Mouse (Mus musculus): Measurements from ENCODE around the gene Olfr215. TPM values are rescaled to one million over a fixed set of nuclear protein-coding genes. Genes with fewer than 3 reads are reported as not detected.
"Not testable (repeated sequence)": the region's sequence is repeated elsewhere in the genome, so short reads cannot be mapped to it uniquely, and the experiment has no call there.

The Olfr215 gene
- polyA plus RNA-seq, 1 experiment from 2014 or later = not detected

- H3K9ac ChIP-seq (ENCODE audit: low read length) = no peak overlapping the region
- H3K27ac ChIP-seq (replicated peaks in 1 of 2; ENCODE audit: control insufficient read depth in 1 of 2, insufficient read depth in 1 of 2, low read depth in 2 of 2, low read length in 2 of 2) = no peak overlapping the region
- ATAC-seq (ENCODE audit: insufficient number of reproducible peaks, insufficient read depth, low FRiP score, low read depth) = no peak
- no peaks in the 10 kb centered on the region for H3K36me3 ChIP-seq (ENCODE audit: control insufficient read depth, insufficient read depth, low read length)
- no peaks in the 10 kb centered on the region for H3K27me3 ChIP-seq (ENCODE audit: control insufficient read depth, insufficient read depth, low read length)
- H3K4me1 ChIP-seq (ENCODE audit: control insufficient read depth in 2 of 2, insufficient read depth in 2 of 2, low read length in 2 of 2) = no peaks in the 10 kb centered on the region
- no peaks in the 10 kb centered on the region for H3K9me3 ChIP-seq (ENCODE audit: control insufficient read depth, low read length)
- no peak overlapping the region for H3K4me3 ChIP-seq (ENCODE audit: control insufficient read depth in 1 of 2, insufficient read depth in 1 of 2, low read depth in 1 of 2, low read length in 2 of 2)
- H3K4me2 ChIP-seq (ENCODE audit: low read length) = no peak overlapping the region
Measured at GRCm38 (mm10) chr6:116618073-116618472, 34.1 kb upstream of the Olfr215 start.

DNA sequence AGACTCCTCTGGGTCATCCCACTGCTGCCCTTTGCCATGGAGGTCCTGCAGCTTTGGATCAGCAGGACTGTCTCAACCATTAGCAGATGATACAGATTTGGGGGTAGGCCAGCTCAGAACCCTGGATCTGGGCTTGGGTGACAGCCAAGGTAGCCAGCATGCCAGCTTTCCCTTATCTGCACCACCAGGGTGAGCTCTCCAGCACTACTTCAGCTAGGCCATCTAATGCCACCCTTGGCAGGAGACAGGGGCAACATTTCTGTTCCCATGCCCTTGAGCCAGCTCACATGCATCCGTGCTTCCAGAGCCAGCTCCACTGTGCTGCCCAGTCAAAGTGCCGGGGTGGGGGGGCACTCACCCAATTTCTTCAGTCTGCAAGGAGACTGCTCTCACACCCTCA lies 31.7 kb upstream of the Olfr215 start:
- Histone ChIP-seq H3K4me1 (ENCODE audit: control insufficient read depth in 2 of 2, insufficient read depth in 2 of 2, low read length in 2 of 2) (no peaks in the 10 kb centered on the region), H3K4me3 (ENCODE audit: control insufficient read depth in 1 of 2, insufficient read depth in 1 of 2, low read depth in 1 of 2, low read length in 2 of 2) (no peak overlapping the region), H3K9me3 (ENCODE audit: control insufficient read depth, low read length) (no peaks in the 10 kb centered on the region), H3K27me3 (ENCODE audit: control insufficient read depth, insufficient read depth, low read length) (no peaks in the 10 kb centered on the region), H3K36me3 (ENCODE audit: control insufficient read depth, insufficient read depth, low read length) (no peaks in the 10 kb centered on the region), H3K9ac (ENCODE audit: low read length) (no peak overlapping the region), H3K4me2 (ENCODE audit: low read length) (no peak overlapping the region), H3K27ac (replicated peaks in 1 of 2; ENCODE audit: control insufficient read depth in 1 of 2, insufficient read depth in 1 of 2, low read depth in 2 of 2, low read length in 2 of 2) (no peak overlapping the region)
- no peak for ATAC-seq (ENCODE audit: insufficient number of reproducible peaks, insufficient read depth, low FRiP score, low read depth)
- WGBS = 61% methylated on average over 2 of the region's 2 CpGs

DNA sequence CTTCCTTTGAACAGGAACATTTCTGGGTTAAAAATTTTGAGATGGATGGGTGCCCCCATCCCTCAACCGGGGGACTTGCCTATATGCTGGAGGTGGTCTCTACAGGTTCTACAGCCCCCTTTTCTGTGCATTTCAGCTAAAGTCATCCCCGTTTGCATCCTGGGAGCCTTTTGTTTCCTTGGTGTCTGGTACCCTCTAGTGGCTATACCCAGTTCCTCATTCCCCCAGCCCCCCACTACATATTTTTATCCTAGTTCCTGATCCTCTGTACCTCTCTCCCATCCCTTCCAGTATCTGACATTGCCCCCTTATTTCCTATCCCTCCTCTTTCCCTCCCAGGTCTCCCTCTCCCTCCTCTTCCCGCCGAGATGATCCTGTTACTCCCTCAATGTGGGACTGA lies 23.2 kb upstream of the Olfr215 start:
- 31% methylated on average over 4 of the region's 4 CpGs for WGBS

DNA sequence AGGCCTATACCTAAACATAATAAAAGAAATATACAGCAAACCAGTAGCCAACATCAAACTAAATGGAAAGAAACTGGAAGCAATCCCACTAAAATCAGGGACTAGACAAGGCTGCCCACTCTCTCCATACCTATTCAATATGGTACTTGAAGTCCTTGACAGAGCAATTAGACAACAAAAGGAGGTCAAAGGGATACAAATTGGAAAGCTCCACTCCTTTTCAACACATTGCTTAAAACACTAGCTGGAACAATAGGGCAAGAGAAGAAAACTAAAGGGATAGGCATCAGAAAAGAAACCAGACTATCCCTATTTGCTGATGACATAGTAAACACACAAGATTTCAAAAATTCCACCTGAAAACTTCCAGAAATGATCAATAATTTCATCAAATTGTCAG lies 17.0 kb upstream of the Olfr215 start:
- not testable (repeated sequence) for H3K36me3 ChIP-seq (ENCODE audit: control insufficient read depth, insufficient read depth, low read length); H3K4me2 ChIP-seq (ENCODE audit: low read length); H3K9me3 ChIP-seq (ENCODE audit: control insufficient read depth, low read length); H3K4me3 ChIP-seq (ENCODE audit: control insufficient read depth in 1 of 2, insufficient read depth in 1 of 2, low read depth in 1 of 2, low read length in 2 of 2); ATAC-seq (ENCODE audit: insufficient number of reproducible peaks, insufficient read depth, low FRiP score, low read depth); H3K27me3 ChIP-seq (ENCODE audit: control insufficient read depth, insufficient read depth, low read length); H3K27ac ChIP-seq (replicated peaks in 1 of 2; ENCODE audit: control insufficient read depth in 1 of 2, insufficient read depth in 1 of 2, low read depth in 2 of 2, low read length in 2 of 2); H3K4me1 ChIP-seq (ENCODE audit: control insufficient read depth in 2 of 2, insufficient read depth in 2 of 2, low read length in 2 of 2); H3K9ac ChIP-seq (ENCODE audit: low read length)

More for the DNA sequence above, 23.2 kb upstream of the Olfr215 start:
- Histone ChIP-seq H3K9me3 (ENCODE audit: control insufficient read depth, low read length) (no peaks in the 10 kb centered on the region), H3K4me1 (ENCODE audit: control insufficient read depth in 2 of 2, insufficient read depth in 2 of 2, low read length in 2 of 2) (no peaks in the 10 kb centered on the region), H3K9ac (ENCODE audit: low read length) (no peak overlapping the region), H3K4me3 (ENCODE audit: control insufficient read depth in 1 of 2, insufficient read depth in 1 of 2, low read depth in 1 of 2, low read length in 2 of 2) (no peak overlapping the region), H3K27ac (replicated peaks in 1 of 2; ENCODE audit: control insufficient read depth in 1 of 2, insufficient read depth in 1 of 2, low read depth in 2 of 2, low read length in 2 of 2) (no peak overlapping the region), H3K36me3 (ENCODE audit: control insufficient read depth, insufficient read depth, low read length) (no peaks in the 10 kb centered on the region), H3K4me2 (ENCODE audit: low read length) (no peak overlapping the region), H3K27me3 (ENCODE audit: control insufficient read depth, insufficient read depth, low read length) (no peaks in the 10 kb centered on the region)
- ATAC-seq (ENCODE audit: insufficient number of reproducible peaks, insufficient read depth, low FRiP score, low read depth) = no peak

DNA sequence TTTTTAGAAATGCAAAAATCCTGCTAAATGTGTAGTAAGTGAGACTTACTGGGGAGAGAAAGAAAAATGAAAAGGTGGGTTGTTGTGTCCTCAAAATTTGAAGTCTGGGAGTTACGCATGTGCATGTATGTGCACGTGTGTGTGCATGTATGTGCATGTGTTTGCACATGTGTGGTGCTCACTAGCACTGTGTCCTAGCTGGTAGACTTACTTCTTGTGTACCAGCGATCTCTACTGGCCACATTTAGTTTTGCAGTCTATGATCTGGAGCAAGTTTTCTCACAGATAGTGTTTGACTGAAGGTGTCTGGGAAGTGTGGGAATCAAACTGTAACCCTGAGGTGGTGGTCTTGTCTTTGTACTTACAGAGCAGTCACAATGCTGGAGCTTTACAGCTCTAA lies 14.2 kb downstream of the Olfr215 start:
- Histone ChIP-seq H3K9ac (ENCODE audit: low read length) (no peak overlapping the region), H3K36me3 (ENCODE audit: control insufficient read depth, insufficient read depth, low read length) (no peaks in the 10 kb centered on the region), H3K27me3 (ENCODE audit: control insufficient read depth, insufficient read depth, low read length) (no peaks in the 10 kb centered on the region), H3K4me1 (ENCODE audit: control insufficient read depth in 2 of 2, insufficient read depth in 2 of 2, low read length in 2 of 2) (no peaks in the 10 kb centered on the region), H3K9me3 (ENCODE audit: control insufficient read depth, low read length) (no peaks in the 10 kb centered on the region), H3K4me3 (ENCODE audit: control insufficient read depth in 1 of 2, insufficient read depth in 1 of 2, low read depth in 1 of 2, low read length in 2 of 2) (no peak overlapping the region), H3K4me2 (ENCODE audit: low read length) (no peak overlapping the region), H3K27ac (replicated peaks in 1 of 2; ENCODE audit: control insufficient read depth in 1 of 2, insufficient read depth in 1 of 2, low read depth in 2 of 2, low read length in 2 of 2) (no peak overlapping the region)
- 27% methylated on average over 3 of the region's 3 CpGs for WGBS
- ATAC-seq (ENCODE audit: insufficient number of reproducible peaks, insufficient read depth, low FRiP score, low read depth) = no peak

- no peaks in the 10 kb centered on the region for H3K36me3 ChIP-seq (ENCODE audit: control insufficient read depth, insufficient read depth, low read length)
- no peak overlapping the region for H3K4me2 ChIP-seq (ENCODE audit: low read length)
- no peak overlapping the region for H3K27ac ChIP-seq (replicated peaks in 1 of 2; ENCODE audit: control insufficient read depth in 1 of 2, insufficient read depth in 1 of 2, low read depth in 2 of 2, low read length in 2 of 2)
- no peak for ATAC-seq (ENCODE audit: insufficient number of reproducible peaks, insufficient read depth, low FRiP score, low read depth)
- no peak overlapping the region for H3K9ac ChIP-seq (ENCODE audit: low read length)
- H3K9me3 ChIP-seq (ENCODE audit: control insufficient read depth, low read length) = no peaks in the 10 kb centered on the region
- WGBS = 61% methylated on average over 3 of the region's 3 CpGs
- H3K4me1 ChIP-seq (ENCODE audit: control insufficient read depth in 2 of 2, insufficient read depth in 2 of 2, low read length in 2 of 2) = no peaks in the 10 kb centered on the region
- H3K4me3 ChIP-seq (ENCODE audit: control insufficient read depth in 1 of 2, insufficient read depth in 1 of 2, low read depth in 1 of 2, low read length in 2 of 2) = no peak overlapping the region
- no peaks in the 10 kb centered on the region for H3K27me3 ChIP-seq (ENCODE audit: control insufficient read depth, insufficient read depth, low read length)
Measured at GRCm38 (mm10) chr6:116554952-116555351, 29.0 kb downstream of the Olfr215 start.

GRCm38 (mm10) chr6:116553935-116554334 lies 30.1 kb downstream of the Olfr215 start, which contains the start of gene Olfr214:
Olfr214 (plus strand) TSS chr6:116554235.
- 72% methylated on average over 1 of the region's 1 CpGs for WGBS
- H3K4me2 ChIP-seq (ENCODE audit: low read length) = no peak within 1 kb of the TSS
- no peak within 1 kb of the TSS for H3K9ac ChIP-seq (ENCODE audit: low read length)
- no peak within 1 kb of the TSS for H3K27ac ChIP-seq (replicated peaks in 1 of 2; ENCODE audit: control insufficient read depth in 1 of 2, insufficient read depth in 1 of 2, low read depth in 2 of 2, low read length in 2 of 2)
- H3K4me1 ChIP-seq (ENCODE audit: control insufficient read depth in 2 of 2, insufficient read depth in 2 of 2, low read length in 2 of 2) = no peaks in the 10 kb centered on the region
- ATAC-seq (ENCODE audit: insufficient number of reproducible peaks, insufficient read depth, low FRiP score, low read depth) = no peak
- H3K4me3 ChIP-seq (ENCODE audit: control insufficient read depth in 1 of 2, insufficient read depth in 1 of 2, low read depth in 1 of 2, low read length in 2 of 2) = no peak within 1 kb of the TSS
- H3K9me3 ChIP-seq (ENCODE audit: control insufficient read depth, low read length) = no peaks in the 10 kb centered on the region
- H3K27me3 ChIP-seq (ENCODE audit: control insufficient read depth, insufficient read depth, low read length) = no peaks in the 10 kb centered on the region
- H3K36me3 ChIP-seq (ENCODE audit: control insufficient read depth, insufficient read depth, low read length) = no peaks in the 10 kb centered on the region

GRCm38 (mm10) chr6:116550841-116551240 lies 33.2 kb downstream of the Olfr215 start, which contains the start of gene Gm5580:
Gm5580 (plus strand) TSS chr6:116551141.
- not testable (repeated sequence) for H3K27ac ChIP-seq (replicated peaks in 1 of 2; ENCODE audit: control insufficient read depth in 1 of 2, insufficient read depth in 1 of 2, low read depth in 2 of 2, low read length in 2 of 2); H3K4me2 ChIP-seq (ENCODE audit: low read length); H3K4me3 ChIP-seq (ENCODE audit: control insufficient read depth in 1 of 2, insufficient read depth in 1 of 2, low read depth in 1 of 2, low read length in 2 of 2); H3K9ac ChIP-seq (ENCODE audit: low read length); H3K27me3 ChIP-seq (ENCODE audit: control insufficient read depth, insufficient read depth, low read length); H3K36me3 ChIP-seq (ENCODE audit: control insufficient read depth, insufficient read depth, low read length); H3K9me3 ChIP-seq (ENCODE audit: control insufficient read depth, low read length); ATAC-seq (ENCODE audit: insufficient number of reproducible peaks, insufficient read depth, low FRiP score, low read depth); H3K4me1 ChIP-seq (ENCODE audit: control insufficient read depth in 2 of 2, insufficient read depth in 2 of 2, low read length in 2 of 2)
- 88% methylated on average over 11 of the region's 11 CpGs for WGBS
